Mouse (Mus musculus): Measurements from ENCODE around the gene CN725425. TPM values are rescaled to one million over a fixed set of nuclear protein-coding genes. Genes with fewer than 3 reads are reported as not detected.

CN725425 gene
- total RNA-seq (2023), result 0.20 TPM in 1 of 2 replicates, not detected in the other

GRCm38 (mm10) chr15:91199256-91199905 is at the start of gene CN725425:
Gene CN725425, plus strand, starts transcription at chr15:91199494.

DNA sequence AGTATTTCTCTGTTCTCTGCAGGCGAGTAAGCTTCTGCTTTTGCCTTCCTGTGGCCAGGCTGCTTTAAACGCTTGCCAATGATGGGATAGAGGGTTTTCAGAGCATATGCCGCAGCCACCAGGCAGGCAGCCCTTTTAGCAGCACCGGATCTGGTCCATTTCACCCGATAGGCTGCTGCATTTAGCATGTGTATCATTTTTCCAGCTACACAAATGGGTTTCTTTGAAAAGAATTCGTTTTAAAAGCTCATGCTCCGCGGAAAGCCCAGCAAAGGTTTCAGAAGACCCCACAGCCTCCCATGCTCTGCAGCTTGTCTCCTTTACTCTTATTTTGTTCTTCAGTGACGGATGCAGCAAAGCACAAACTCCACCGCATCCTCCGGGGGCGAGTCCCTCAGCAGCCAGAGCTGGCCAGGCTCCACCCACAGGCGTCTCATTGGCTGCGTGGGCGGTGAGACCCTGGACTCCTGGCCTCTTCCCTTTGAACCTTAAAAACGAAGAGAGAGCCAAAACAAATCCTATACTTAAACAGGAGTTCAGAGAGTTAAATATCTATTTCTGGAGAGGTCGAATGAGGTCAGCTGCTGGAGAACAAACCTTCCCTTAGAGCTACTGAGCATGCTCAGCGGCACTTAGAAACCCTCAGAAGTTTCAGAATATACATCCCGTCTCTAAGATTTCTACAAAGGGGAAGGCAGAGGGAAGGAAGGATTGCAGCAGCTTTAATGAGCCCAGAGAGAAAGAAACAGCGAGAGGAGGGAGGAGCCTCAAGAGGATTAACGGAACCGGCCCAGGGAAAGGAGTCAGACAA is 7.7 kb upstream of the CN725425 start, which contains the start of gene Abcd2:
TSS of gene Abcd2 (minus strand) at position 388 of the 811 bp plus-strand sequence.

Other genes starting within 250 kb of the CN725425 start
- not detected in 2 replicates for gene Kif21a, start 149.5 kb upstream of the CN725425 start, total RNA-seq (2023)
- gene Abcd2, start 7.7 kb upstream of the CN725425 start, total RNA-seq (2023), result 57.8 and 63.6 TPM in 2 replicates

Data from neutrophil, adult 65 days (primary cell).